Mouse (Mus musculus) left cerebral cortex, postnatal 4 days (tissue): ENCODE measurements around the gene Grip2. TPM values are rescaled to one million over a fixed set of nuclear protein-coding genes. Genes with fewer than 3 reads are reported as not detected.
A peak's percentile ranks its signal among the peaks of the same experiment; 100 is the strongest.

Experiments
- DNase-seq: peaks from one replicate; pipeline ENCODE4 v3.0.0-alpha.2; 2022
- intact Hi-C: fragments of 180-260 bp; cut with DNase I; formaldehyde crosslinking; loops from one replicate; pipeline ENCODE4 v1.15.1; 2025
- total RNA-seq, 2 experiments: library from RNA; stranded (reverse); gene quantifications; 2 replicates each; pipeline ENCODE4 v1.2.3; 2021

The Grip2 gene
- total RNA-seq, 2 experiments from 2014 or later: 45.4 to 47.0 TPM

DNA sequence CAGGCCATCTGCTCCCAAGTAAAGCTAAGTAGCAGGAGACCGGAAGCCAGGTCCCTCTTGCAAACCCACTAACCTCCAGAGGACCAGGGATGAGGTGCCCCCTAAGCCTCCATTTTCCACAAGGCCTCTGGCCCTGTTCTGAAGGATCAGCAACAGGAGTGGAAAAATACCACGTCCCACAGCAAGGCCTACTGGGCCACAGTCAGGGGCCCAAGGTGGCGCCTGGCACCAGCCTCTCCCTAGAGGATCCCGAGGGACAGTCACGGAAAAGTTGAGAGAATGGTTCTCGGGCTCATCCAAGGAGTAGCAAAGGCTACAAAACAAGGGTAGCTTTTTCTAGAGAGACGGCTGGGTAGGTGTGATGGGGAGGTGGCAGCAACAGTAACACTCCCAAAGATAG lies 89.6 kb downstream of the Grip2 start:
- no peak for DNase-seq
- intact Hi-C loops: no loop called here

DNA sequence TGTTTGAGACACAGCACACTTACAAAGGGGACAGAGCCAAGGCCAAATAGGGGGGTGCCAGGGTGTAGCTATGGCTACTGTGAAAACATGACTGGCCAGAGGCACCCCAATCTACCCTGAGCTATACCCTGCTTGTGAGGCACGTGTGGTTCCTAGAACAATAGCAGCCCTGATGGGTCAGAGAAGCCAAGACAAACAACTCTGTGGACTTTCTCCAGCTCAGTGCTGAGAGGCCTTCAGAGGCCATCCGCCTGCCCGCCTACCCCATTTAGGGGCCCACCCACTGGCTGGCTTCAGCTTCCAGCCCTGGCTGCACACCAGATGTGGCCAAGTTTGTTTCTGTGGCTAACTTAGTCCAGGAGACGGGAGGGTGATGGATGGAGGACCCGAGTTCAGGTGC lies 90.6 kb downstream of the Grip2 start:
- no peak for DNase-seq
- intact Hi-C loops: no loop called here

GRCm38 (mm10) chr6:91732138-91732537 lies 94.9 kb downstream of the Grip2 start:
- intact Hi-C loops: no loop called here

DNA sequence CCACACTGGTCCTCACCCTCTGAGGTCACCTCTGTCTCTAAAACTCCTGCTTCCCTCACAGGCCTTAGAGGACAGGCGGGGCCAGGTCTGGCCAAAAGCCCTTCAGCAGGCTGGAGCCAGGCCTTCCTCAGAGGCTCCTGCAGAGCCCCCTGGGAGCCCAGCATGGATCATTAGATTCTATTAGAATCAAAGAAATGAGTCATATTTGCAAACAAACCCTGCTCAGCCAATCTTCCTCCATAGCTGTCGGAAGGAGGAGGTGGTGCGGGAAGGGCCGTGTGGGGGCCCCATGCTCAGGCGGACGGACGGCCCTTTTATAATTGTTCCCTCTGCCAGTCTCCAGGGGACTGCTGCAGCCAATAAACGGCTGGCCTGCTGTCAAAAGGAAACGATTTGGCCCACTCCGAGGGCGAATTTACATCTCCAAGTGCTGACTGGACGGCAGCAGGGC lies 97.3 kb downstream of the Grip2 start:
- DNase-seq: peak; percentile 88
- intact Hi-C loops: no loop called here

More at GRCm38 (mm10) chr6:91732138-91732537, 94.9 kb downstream of the Grip2 start:
- DNase-seq: peak; percentile 86

GRCm38 (mm10) chr6:91728939-91729619 lies 98.0 kb downstream of the Grip2 start:
- DNase-seq: no peak
- intact Hi-C loops: no loop called here

DNA sequence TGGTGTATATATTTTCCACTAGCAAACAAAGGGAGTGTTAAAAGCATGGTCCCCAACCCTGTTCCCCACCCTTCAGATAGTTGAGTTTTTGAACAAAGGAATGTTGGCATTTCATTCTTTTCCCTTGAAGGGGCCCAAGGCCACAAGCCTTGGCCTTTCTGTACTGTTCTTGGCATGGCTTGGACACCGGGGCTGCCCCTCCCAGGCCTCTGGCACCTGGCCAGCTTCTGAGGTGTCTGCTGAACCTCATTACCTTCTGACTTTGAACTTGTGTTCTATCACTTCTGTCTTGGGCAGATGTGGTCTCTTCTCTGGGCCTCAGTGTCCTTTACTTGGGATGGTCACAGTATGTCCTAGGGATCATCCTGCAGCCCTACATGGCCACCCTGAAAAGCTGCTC lies 99.7 kb downstream of the Grip2 start:
- no peak for DNase-seq
- intact Hi-C loops: no loop called here

DNA sequence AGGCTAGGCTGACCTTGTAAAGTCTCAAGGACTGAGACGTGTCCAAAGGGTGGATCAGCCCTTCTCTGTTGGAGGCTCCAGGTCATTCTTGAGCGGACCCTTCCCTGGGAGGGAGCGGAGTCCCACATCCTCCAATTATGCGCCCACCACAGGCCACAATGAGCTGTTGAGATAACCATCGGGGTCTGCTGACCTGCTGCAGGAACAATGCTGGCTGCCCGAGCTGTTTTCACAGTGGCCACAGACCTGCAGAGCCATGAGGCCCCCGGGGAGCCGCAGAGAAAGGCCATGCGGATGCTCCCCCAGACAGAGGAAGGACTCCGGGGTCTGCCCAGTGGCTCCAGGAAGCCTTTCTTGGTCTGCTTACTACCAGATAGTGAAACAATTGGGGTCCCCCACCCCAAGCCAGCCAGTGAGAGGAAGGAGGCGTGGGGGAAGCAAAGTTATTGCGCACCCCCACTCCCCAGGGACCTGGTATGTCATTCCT lies 105.8 kb downstream of the Grip2 start:
- intact Hi-C loops: no loop called here
- no peak for DNase-seq

GRCm38 (mm10) chr6:91720588-91721214 lies 106.3 kb downstream of the Grip2 start:
- no peak for DNase-seq
- intact Hi-C loops: no loop called here

DNA sequence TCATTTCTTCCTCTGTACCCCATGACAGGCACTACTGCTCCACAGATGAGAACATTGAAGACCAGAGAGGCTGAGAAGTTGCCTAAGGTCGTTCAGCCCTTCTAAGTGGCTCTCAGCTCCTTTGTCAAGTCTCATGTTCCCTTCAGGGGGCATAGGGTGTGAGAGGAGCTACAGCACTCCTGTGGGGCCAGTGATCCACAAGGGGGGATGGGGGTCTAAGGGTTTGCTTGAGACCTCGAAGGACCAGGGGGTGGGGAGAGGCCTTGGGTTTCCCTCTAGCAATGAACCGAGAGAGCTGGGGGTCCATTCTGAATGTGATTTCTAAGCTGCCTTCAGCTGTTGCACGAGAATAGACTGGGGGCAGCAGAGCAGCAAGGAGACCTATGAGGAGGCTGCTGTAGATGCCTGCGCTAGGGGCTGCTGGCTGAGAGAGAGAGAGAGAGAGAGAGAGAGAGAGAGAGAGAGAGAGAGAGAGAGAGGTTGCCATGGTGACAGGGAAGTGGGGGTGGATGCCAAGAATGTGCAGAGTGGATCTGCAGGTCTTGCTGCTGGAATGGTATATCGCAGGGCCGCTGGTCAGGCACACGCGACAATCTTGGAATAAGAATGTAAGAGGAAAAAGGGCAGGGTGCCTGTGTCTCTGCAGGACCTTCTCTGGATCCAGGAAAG lies 107.1 kb downstream of the Grip2 start:
- intact Hi-C loops: no loop called here
- DNase-seq: peak; percentile 67

- DNase-seq: peak; percentile 81
- intact Hi-C loops: no loop called here
Measured at GRCm38 (mm10) chr6:91719042-91719747, 107.9 kb downstream of the Grip2 start.

- no peak for DNase-seq
- intact Hi-C loops: no loop called here
Measured at GRCm38 (mm10) chr6:91718603-91719002, 108.4 kb downstream of the Grip2 start.

- no peak for DNase-seq
- intact Hi-C loops: no loop called here
Measured at GRCm38 (mm10) chr6:91718067-91718466, 109.0 kb downstream of the Grip2 start.

DNA sequence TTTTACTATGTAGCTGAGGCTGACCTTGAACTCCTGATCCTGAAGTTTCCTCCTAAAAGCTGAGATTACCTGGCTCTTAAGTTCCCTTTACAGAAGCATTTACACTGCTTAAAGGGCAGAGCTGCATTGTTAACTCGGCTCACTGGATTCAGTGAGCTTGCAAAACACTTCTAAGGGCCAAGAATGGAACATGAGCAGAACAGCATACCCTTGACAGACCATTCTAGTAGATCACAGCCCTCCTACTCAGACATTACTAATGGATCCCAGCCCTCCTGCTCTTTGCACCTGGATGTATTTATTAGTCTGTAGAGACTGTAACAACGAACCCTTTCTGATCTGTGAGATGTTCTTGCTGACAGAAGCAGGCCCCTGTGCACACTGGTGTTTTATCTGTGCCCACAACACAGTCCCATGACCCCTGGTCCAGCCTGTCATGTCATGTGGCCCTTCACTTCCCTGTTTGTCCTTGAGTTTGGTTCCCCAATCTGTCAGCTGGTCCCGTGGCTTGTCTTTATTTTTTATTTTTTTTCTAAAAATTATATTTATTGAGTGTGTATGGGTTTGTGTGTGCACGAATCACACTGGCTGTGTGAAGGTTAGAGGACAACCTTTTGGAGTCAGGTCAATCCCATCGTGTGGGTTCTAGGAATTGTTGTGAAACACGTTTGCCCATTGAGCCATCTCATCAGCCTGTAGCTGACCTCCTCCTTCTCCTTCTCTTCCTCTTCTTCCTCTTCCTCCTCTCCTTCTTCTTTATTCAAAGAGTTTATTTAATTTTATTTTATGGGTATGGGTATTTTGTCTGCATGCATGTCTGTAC lies 110.9 kb downstream of the Grip2 start:
- intact Hi-C loops: no loop called here

DNA sequence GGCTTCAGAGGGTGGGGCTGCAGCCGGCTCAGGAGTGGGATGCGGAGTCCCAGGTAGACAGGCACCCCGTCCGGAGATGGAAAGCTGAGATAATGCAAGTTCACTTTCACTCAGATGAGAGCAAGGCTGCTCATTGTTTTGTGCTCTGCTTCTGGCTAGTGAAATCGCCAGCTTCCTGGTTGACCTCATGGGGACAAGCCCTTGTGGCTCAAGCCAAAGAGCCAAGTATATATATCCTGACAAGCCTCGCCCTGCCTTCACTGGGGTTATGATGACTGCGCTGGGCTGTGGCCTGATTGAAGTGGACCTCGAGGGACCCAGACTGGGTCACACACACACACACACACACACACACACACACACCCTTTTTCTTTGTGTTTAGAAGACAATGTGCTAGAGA lies 112.0 kb downstream of the Grip2 start:
- DNase-seq: no peak
- intact Hi-C loops: no loop called here

More for the DNA sequence above, 110.9 kb downstream of the Grip2 start:
- no peak for DNase-seq

DNA sequence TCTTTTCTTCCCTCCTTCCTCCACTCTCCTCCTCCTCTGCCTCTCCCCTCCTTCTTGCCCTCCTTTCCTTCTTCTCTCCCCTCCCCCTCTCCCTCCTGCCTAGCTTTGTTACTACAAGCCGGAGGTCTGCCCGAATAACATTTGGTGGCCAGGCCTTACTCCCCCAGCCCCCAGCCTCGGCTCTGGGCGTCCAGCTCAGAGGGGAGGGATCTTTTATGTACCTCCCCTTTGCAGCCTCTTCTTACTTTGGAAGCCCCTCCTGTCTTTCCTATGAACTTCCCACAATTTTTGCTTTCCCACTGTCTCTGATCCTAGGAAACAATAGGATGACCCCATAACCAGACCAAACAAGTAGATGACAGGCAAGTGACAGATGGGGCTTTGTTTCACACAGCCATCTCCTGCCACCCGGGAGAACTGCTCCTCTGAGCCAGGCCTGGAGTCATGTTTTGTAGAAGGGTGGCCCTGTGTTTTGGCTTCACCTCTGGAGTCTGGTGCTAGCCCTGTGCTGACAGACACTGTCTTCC lies 113.6 kb downstream of the Grip2 start:
- intact Hi-C loops: no loop called here
- no peak for DNase-seq

- intact Hi-C loops: no loop called here
- DNase-seq: no peak
Measured at GRCm38 (mm10) chr6:91712855-91713331, 114.2 kb downstream of the Grip2 start.

DNA sequence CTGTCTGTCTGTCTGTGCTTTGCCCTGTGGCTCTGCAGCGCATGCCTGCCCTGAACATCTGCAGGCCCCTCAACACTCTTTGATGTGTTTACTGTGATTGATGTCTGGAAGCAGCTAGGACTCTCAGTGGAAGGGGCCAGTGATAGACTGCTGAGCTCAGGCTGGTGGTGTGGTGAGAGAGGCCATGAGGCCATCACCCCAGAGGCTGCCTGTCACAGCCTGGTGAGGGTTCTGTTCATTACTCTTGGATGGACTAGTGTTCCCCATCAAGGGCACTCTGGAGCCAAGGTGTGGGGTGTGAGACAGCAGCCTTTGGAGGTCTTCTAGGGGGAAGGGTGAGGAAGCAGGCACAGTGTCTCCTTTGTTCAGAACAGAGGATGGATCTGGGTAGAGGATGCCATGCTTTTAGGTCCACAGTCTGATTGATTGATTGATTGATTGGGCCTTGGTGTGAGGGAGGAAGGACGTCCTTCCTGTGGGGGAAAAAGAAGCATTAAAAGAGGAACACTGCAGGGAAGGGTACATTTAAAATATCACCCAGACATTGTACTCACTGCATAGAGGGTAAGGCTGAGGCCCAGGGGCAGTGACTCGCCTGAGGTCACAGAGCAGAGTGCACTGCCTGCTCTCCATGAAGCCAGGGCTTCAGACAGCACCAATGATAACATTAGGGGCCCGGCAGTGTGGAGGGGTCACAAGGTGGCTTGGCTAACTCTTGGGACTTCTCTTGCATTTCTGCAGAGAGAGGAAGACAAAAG lies 114.8 kb downstream of the Grip2 start:
- intact Hi-C loops: no loop called here
- no peak for DNase-seq
